Mouse (Mus musculus) right cerebral cortex, postnatal 4 days (tissue): ENCODE data around the gene Sptlc3.

ENCODE experiments used
- DNase-seq: peaks from one replicate; pipeline ENCODE4 v3.0.0-alpha.2; 2022

Gene Sptlc3

DNA sequence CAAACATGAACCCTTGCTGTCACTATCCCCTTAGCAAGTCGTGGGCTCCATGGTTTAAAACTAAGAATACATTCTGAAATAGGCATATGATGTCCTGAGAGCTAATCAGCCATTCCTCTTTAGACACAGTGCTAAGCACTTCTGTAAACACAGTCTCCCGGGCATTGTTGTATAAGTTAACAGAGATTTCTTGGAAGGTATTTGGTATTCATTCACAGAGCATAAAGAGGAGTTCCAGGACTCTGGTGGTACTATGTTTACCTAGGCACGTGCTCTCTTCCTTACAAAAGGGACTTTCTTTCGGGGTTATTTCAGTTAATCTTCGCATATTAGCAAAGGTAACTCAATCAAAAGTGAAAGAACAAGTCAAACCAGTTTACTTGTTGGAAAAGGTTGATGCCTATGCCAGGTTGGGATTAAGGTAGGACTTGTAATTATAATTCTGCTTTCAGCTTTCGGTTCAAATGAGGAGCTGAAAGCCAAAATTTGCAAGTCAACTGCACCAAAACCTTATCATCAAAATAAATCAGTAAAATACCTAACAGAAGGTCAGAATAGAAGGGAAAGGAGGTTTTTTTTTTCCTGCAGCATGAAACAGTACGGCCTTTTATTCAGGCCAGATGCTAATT lies 148.2 kb downstream of the Sptlc3 start:
- DNase-seq: no peak

- DNase-seq: no peak
Measured at GRCm38 (mm10) chr2:139649518-139649917, 155.8 kb downstream of the Sptlc3 start.

- no peak for DNase-seq
Measured at GRCm38 (mm10) chr2:139656750-139657149, 163.0 kb downstream of the Sptlc3 start.

DNA sequence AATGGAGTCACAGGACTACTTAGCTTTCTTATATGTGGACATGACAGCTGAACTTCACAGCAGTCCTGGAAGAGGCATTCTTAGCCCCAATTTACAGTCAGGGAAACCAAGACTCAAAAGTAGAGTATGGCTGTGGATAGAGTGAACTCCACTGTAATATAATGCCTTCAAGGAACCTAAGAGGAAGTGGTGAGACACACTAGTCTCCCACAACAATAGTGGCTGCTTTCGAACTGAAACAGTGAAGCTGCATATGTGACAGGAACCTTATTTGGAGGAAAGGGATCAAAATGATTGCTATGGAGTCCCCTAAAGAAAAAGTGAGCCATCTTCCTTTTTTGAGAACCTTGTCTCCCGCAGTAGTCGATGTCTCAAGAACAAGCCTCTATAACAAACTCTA lies 178.1 kb downstream of the Sptlc3 start:
- DNase-seq: no peak

- no peak for DNase-seq
Measured at GRCm38 (mm10) chr2:139672371-139672770, 178.7 kb downstream of the Sptlc3 start.

DNA sequence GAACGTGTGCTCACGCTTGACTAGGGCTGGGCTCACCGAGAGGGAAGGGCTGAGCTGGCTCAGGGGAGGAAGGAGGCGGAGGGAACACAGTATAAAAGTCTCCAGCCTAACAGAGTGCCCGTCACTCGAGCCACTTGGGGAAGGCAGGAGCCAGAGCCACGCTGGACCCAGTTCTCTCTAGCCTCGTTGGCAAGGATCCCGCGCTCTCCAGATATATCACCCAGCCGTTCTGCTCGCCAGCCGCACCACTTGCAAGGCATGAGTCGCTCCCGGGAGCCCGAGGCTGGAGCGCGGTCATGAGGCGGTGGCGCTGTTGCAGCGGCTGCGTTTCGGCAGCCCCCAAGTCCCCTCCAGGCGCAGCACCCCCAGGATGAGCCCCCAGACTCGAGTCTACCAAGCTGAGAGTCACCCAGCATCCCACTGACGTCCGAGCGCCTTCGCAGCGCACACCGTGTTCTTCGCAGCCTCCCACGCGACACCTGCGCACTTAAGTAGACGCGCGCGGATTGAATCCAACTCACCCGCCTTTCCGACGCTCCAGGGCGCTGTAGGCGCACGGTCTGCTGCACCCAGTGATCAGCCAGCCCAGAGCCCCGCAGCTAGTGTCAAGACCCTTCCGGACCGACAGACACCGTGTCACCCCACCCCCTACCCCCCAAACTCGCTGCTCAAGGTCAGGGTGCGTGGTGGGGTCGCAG lies 183.5 kb downstream of the Sptlc3 start:
- peak; percentile 62 for DNase-seq

DNA sequence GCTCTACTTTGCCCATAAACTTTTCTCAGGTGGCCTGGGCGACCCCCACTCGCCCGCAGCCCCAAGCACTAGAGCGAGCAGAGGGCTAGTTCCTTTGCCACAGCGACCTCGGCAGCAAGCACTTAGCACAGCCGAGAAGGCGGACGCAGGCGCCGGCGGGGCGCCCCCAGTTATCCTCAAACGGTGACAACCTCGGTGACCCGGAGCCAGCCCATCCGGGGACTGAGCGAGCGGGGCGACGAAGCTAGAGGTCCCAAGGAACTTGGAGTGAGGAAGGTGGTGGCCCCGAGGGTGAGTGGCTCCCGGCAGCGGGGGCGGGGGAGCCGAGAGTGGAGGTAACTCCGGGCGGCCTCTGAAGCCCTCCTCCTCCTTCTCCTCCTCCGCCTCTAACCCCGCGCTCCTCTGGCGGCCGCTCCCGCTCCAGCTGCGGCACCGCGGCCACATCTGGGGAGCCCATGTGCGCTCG lies 184.1 kb downstream of the Sptlc3 start, which contains the start of gene Ism1:
Gene Ism1, plus strand, starts transcription at position 370 of the 466 bp plus-strand sequence.
- peak; percentile 25 for DNase-seq

GRCm38 (mm10) chr2:139678275-139679140 lies 184.8 kb downstream of the Sptlc3 start:
- peak; percentile 57 for DNase-seq

- DNase-seq: no peak
Measured at GRCm38 (mm10) chr2:139682540-139682939, 188.8 kb downstream of the Sptlc3 start.
